Mouse (Mus musculus) liver, embryonic 14.5 days (tissue): ENCODE results near the gene Ninj2. TPM values are rescaled to one million over a fixed set of nuclear protein-coding genes. Genes with fewer than 3 reads are reported as not detected.

Experiments used
- ATAC-seq: fragments of 200-750 bp; cut with Nextera tagmentation; 2 replicates; pipeline ENCODE4 v1.8.0; 2017; ENCODE audit warnings: moderate number of reproducible peaks, mild to moderate bottlenecking, moderate library complexity; ENCODE audit not compliant: insufficient read depth
- DNase-seq, 3 experiments: peaks; one replicate each; pipeline ENCODE4 v3.0.0-alpha.2; 2012 to 2013; ENCODE audit warnings: low read depth in 3 of 3, low spot score in 3 of 3
- H3K27ac ChIP-seq: fragments of 300-500 bp; sonication (generic); 2 replicates; pipeline ENCODE4 v1.5.1; 2014; ENCODE audit warnings: moderate library complexity, mild to moderate bottlenecking, control low read depth, inconsistent platforms
- H3K27me3 ChIP-seq: fragments of 300-500 bp; sonication (generic); 2 replicates; pipeline ENCODE4 v1.6.1; 2014; ENCODE audit warnings: mild to moderate bottlenecking, low read length, moderate library complexity; ENCODE audit not compliant: control insufficient read depth, insufficient read depth
- H3K36me3 ChIP-seq: fragments of 300-500 bp; sonication (generic); replicated peaks from 2 replicates; pipeline ENCODE4 v1.6.1; 2014; ENCODE audit warnings: low read depth; ENCODE audit not compliant: control insufficient read depth, insufficient read depth
- H3K4me1 ChIP-seq, 2 experiments: fragments of 200-500 bp in 1 of 2; fragments of 300-500 bp in 1 of 2; sonication (generic) in 1 of 2; replicated peaks; 2 replicates each; pipeline ENCODE4 v1.6.1; 2012 to 2014; ENCODE audit warnings: antibody characterized with exemption in 1 of 2, inconsistent platforms in 1 of 2, low read length in 1 of 2; ENCODE audit not compliant: control insufficient read depth in 2 of 2, insufficient read depth in 2 of 2
- H3K4me2 ChIP-seq: fragments of 300-500 bp; sonication (generic); 2 replicates; pipeline ENCODE4 v1.6.1; 2014; ENCODE audit warnings: low read depth, mild to moderate bottlenecking, control low read depth, moderate library complexity
- H3K4me3 ChIP-seq, 2 experiments: fragments of 200-500 bp in 1 of 2; fragments of 300-500 bp in 1 of 2; sonication (generic) in 1 of 2; 2 replicates each; pipeline ENCODE4 v1.5.1; 2012 to 2014; ENCODE audit warnings: low read depth in 2 of 2, low read length in 2 of 2, mild to moderate bottlenecking in 2 of 2, control low read depth in 1 of 2, inconsistent platforms in 1 of 2, moderate library complexity in 1 of 2; ENCODE audit not compliant: insufficient read depth in 1 of 2
- H3K9ac ChIP-seq: fragments of 300-500 bp; sonication (generic); replicated peaks from 2 replicates; pipeline ENCODE4 v1.6.1; 2014; ENCODE audit warnings: mild to moderate bottlenecking, control low read depth, moderate library complexity
- H3K9me3 ChIP-seq: fragments of 300-500 bp; sonication (generic); 2 replicates; pipeline ENCODE4 v1.6.1; 2016; ENCODE audit warnings: low read length, mixed read lengths; ENCODE audit not compliant: control insufficient read depth
- CTCF ChIP-seq: IDR thresholded peaks from 2 replicates; pipeline ENCODE4 v1.5.1; 2016; ENCODE audit warnings: antibody characterized with exemption, low read depth, control low read depth
- EP300 ChIP-seq: IDR thresholded peaks from 2 replicates; pipeline ENCODE4 v1.6.1; 2016; ENCODE audit warnings: antibody characterized with exemption, low read depth
- WGBS: fragments of 180-500 bp; shearing (Covaris S2); extraction: QIAGEN DNeasy Blood & Tissue Kit; methylation state at CpG from one replicate; pipeline ENCODE4 v1.1.7; 2014; ENCODE audit not compliant: insufficient replicate concordance; 5-methylcytosine and 5-hydroxymethylcytosine counted together
- polyA plus RNA-seq, 2 experiments: library from polyadenylated mRNA; depleted of rRNA in 1 of 2; stranded (reverse) in 1 of 2; unstranded in 1 of 2; fragments of >200 nt; fragmentation: Nextera tagmentation in 1 of 2; extraction: Ambion mirVana in 1 of 2; gene quantifications; 2 replicates each; pipeline versions ENCODE4 v1.2.1 to v1.2.3; 2012 to 2014

Ninj2 gene
- polyA plus RNA-seq, 2 experiments: 0.33 TPM; not detected in 1

DNA sequence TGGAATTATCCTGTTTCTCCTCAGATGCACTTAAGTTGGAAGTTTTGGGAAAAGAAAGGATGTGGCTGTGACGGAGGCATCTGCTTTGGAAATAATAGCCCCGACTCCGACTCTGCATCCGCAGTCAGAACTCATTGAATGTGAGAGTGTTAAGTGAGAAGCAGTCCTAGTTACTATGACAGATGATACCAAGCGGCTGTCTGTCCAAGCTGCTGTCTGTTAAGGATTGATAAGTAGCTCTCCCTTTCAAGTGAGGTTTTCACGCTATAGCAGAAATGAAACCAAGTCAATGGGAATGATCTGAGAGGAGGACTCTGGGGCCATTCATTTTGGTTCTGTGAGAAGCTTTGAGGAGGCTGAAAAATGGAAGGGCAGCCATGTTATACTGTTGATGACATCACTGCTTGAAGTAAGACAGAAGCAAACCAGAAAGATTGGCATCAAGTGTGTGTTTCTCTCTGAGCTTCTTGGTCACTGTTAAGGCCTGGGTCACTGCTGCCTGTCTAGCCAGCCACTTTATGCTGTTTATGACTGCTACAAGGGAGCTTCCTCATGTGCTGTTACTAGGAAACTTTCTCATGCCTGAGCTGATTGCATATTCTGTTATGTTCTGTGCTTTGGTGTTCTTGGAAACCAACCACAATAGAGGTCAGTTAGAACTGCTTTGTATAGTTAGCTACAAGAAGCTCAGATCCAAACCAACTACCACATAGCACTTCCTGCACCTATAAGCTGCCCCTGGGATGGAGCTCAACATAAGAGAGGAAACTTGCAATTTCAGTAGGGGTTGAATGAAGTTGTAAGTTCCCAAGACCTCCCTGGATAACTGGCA lies 16.3 kb upstream of the Ninj2 start:
- H3K27ac ChIP-seq: peak overlapping the region; percentile 37
- peaks cover 12% of the 10 kb centered on the region in 2 experiments for H3K4me1 ChIP-seq
- peak overlapping the region; percentile 13; the same call in 1 of the 2 replicates for H3K4me2 ChIP-seq
- H3K9me3 ChIP-seq: no peaks in the 10 kb centered on the region
- ATAC-seq (peak; percentile 68), DNase-seq (peak in 2 of 3 experiments; percentile 16 to 20)
- no peak overlapping the region for H3K9ac ChIP-seq
- no peak overlapping the region for H3K4me3 ChIP-seq
- WGBS: 55% methylated on average over 6 of the region's 6 CpGs
- H3K36me3 ChIP-seq: no peaks in the 10 kb centered on the region
- TF ChIP-seq EP300: peak; percentile 17; the same call in 1 of the 2 replicates
- TF ChIP-seq CTCF: no peak
- H3K27me3 ChIP-seq: no peaks in the 10 kb centered on the region

DNA sequence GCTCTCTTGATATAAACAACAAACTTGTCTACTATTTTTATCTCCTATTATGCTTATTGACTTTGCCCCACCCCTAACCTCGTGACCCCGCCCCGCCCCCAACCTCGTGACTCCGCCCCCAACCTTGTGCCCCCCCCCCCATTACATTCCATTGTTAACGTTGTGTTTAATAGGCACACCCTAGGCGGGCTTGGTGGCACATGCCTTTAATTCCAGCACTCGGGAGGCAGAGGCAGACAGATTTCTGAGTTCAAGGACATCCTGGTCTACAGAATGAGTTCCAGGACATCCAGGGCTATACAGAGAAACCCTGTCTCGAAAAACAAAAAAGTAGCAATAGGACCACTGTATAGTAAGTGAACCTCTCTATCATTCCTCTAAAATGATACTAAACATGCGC lies 13.6 kb upstream of the Ninj2 start:
- Histone ChIP-seq H3K9ac (no peak overlapping the region), H3K27ac (no peak overlapping the region), H3K4me1 (peaks cover 12 to 15% of the 10 kb centered on the region in 2 experiments), H3K9me3 (no peaks in the 10 kb centered on the region), H3K4me3 (no peak overlapping the region), H3K4me2 (no peak overlapping the region), H3K36me3 (no peaks in the 10 kb centered on the region), H3K27me3 (no peaks in the 10 kb centered on the region; the same call in 1 of the 2 replicates)
- ATAC-seq (no peak), DNase-seq (no peak)
- 65% methylated on average over 10 of the region's 10 CpGs for WGBS
- TF ChIP-seq EP300 (no peak), CTCF (no peak)

- Histone ChIP-seq H3K27ac (no peak overlapping the region), H3K9ac (no peak overlapping the region), H3K4me3 (no peak overlapping the region), H3K4me1 (peaks cover 8 to 12% of the 10 kb centered on the region in 2 experiments), H3K9me3 (no peaks in the 10 kb centered on the region), H3K4me2 (no peak overlapping the region), H3K36me3 (no peaks in the 10 kb centered on the region), H3K27me3 (no peaks in the 10 kb centered on the region; the same call in 1 of the 2 replicates)
- DNase-seq (no peak), ATAC-seq (no peak)
- WGBS: 53% methylated on average over 4 of the region's 4 CpGs
- no peak for TF ChIP-seq CTCF
- no peak for TF ChIP-seq EP300
Measured at GRCm38 (mm10) chr6:120081516-120081915, 11.6 kb upstream of the Ninj2 start.

GRCm38 (mm10) chr6:120082251-120082950 lies 10.7 kb upstream of the Ninj2 start:
- Histone ChIP-seq H3K27ac (no peak overlapping the region), H3K9me3 (no peaks in the 10 kb centered on the region), H3K4me1 (peaks cover 2 to 4% of the 10 kb centered on the region in 2 experiments; a peak in 3 of 4 replicates), H3K27me3 (no peaks in the 10 kb centered on the region; the same call in 1 of the 2 replicates), H3K4me3 (no peak overlapping the region), H3K9ac (no peak overlapping the region), H3K4me2 (no peak overlapping the region), H3K36me3 (no peaks in the 10 kb centered on the region)
- ATAC-seq: no peak
- no peak for DNase-seq
- 70% methylated on average over 6 of the region's 6 CpGs for WGBS
- TF ChIP-seq EP300 (no peak), CTCF (no peak)

DNA sequence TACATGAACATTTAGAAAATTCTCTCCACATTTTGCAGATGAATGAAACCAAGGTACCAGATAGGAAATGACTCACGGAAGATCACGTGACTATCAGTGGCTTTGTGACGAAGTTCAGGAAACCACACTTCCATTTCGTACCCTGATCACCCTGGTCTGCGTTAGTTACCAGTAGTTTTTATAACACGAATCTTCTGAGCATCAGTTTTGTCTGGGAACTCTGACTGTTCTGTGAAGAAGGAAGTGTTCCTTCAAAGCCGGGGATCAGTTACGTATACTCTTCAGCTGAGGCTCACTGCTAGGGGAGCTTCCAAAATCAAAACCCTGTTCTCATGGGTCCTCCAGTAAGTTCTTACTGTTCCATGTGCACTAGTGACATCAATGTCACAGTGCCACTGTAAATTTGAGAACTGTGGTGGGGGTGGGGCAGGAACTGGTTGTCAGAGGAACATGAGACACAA lies 10.2 kb upstream of the Ninj2 start:
- TF ChIP-seq CTCF: no peak
- Histone ChIP-seq H3K9me3 (no peaks in the 10 kb centered on the region), H3K27me3 (no peaks in the 10 kb centered on the region; the same call in 1 of the 2 replicates), H3K36me3 (no peaks in the 10 kb centered on the region), H3K4me3 (no peak overlapping the region), H3K9ac (no peak overlapping the region), H3K4me2 (no peak overlapping the region), H3K4me1 (peaks cover 0 to 3% of the 10 kb centered on the region in 2 experiments; a peak in 1 of 4 replicates), H3K27ac (no peak overlapping the region)
- DNase-seq: peak in 1 of 3 experiments; percentile 37
- 17% methylated on average over 8 of the region's 8 CpGs for WGBS
- no peak for ATAC-seq
